Mouse (Mus musculus): ENCODE measurements around the gene Mcoln3. TPM values are rescaled to one million over a fixed set of nuclear protein-coding genes. Genes with fewer than 3 reads are reported as not detected.

The Mcoln3 gene
- polyA plus RNA-seq, 1 experiment from 2014 or later: 137 TPM

GRCm38 (mm10) chr3:146122807-146123463 lies 5.7 kb downstream of the Mcoln3 start:
- no peaks in the 10 kb centered on the region for H3K27me3 ChIP-seq (replicated peaks; ENCODE audit: control insufficient read depth, insufficient read depth, low read length)
- no peaks in the 10 kb centered on the region for H3K9me3 ChIP-seq (ENCODE audit: control insufficient read depth)
- no peak overlapping the region for H3K9ac ChIP-seq (ENCODE audit: low read depth, low read length)
- H3K4me3 ChIP-seq (ENCODE audit: low read depth, low read length): no peak overlapping the region
- H3K4me1 ChIP-seq (replicated peaks; ENCODE audit: control insufficient read depth, insufficient read depth, low read length): no peaks in the 10 kb centered on the region
- WGBS: 83% methylated on average over 8 of the region's 8 CpGs
- no peak for TF ChIP-seq CTCF (IDR thresholded peaks at IDR 0.05; ENCODE audit: low read depth)
- H3K27ac ChIP-seq (ENCODE audit: low read depth, low read length): no peak overlapping the region
- H3K36me3 ChIP-seq (ENCODE audit: control insufficient read depth, insufficient read depth): no peaks in the 10 kb centered on the region
- no peak for ATAC-seq
- no peak overlapping the region for H3K4me2 ChIP-seq (replicated peaks; ENCODE audit: low read depth)

GRCm38 (mm10) chr3:146123464-146123825 lies 6.2 kb downstream of the Mcoln3 start:
- Histone ChIP-seq H3K36me3 (ENCODE audit: control insufficient read depth, insufficient read depth) (no peaks in the 10 kb centered on the region), H3K9me3 (ENCODE audit: control insufficient read depth) (no peaks in the 10 kb centered on the region), H3K27ac (ENCODE audit: low read depth, low read length) (no peak overlapping the region), H3K9ac (ENCODE audit: low read depth, low read length) (no peak overlapping the region), H3K4me2 (replicated peaks; ENCODE audit: low read depth) (no peak overlapping the region), H3K27me3 (replicated peaks; ENCODE audit: control insufficient read depth, insufficient read depth, low read length) (no peaks in the 10 kb centered on the region), H3K4me1 (replicated peaks; ENCODE audit: control insufficient read depth, insufficient read depth, low read length) (no peaks in the 10 kb centered on the region), H3K4me3 (ENCODE audit: low read depth, low read length) (no peak overlapping the region)
- WGBS: 72% methylated on average over 9 of the region's 9 CpGs
- no peak for TF ChIP-seq CTCF (IDR thresholded peaks at IDR 0.05; ENCODE audit: low read depth)
- ATAC-seq: no peak

GRCm38 (mm10) chr3:146127205-146127604 lies 10.0 kb downstream of the Mcoln3 start:
- no peaks in the 10 kb centered on the region for H3K9me3 ChIP-seq (ENCODE audit: control insufficient read depth)
- H3K4me1 ChIP-seq (replicated peaks; ENCODE audit: control insufficient read depth, insufficient read depth, low read length): no peaks in the 10 kb centered on the region; the same call in 1 of the 2 replicates
- no peak overlapping the region for H3K27ac ChIP-seq (ENCODE audit: low read depth, low read length)
- no peaks in the 10 kb centered on the region for H3K27me3 ChIP-seq (replicated peaks; ENCODE audit: control insufficient read depth, insufficient read depth, low read length)
- H3K9ac ChIP-seq (ENCODE audit: low read depth, low read length): no peak overlapping the region
- ATAC-seq: no peak
- WGBS: 70% methylated on average over 6 of the region's 6 CpGs
- no peak for TF ChIP-seq CTCF (IDR thresholded peaks at IDR 0.05; ENCODE audit: low read depth)
- H3K4me3 ChIP-seq (ENCODE audit: low read depth, low read length): no peak overlapping the region
- no peaks in the 10 kb centered on the region for H3K36me3 ChIP-seq (ENCODE audit: control insufficient read depth, insufficient read depth)
- H3K4me2 ChIP-seq (replicated peaks; ENCODE audit: low read depth): no peak overlapping the region

- H3K9me3 ChIP-seq (ENCODE audit: control insufficient read depth): no peaks in the 10 kb centered on the region
- peaks cover 7% of the 10 kb centered on the region; the same call in 1 of the 2 replicates for H3K36me3 ChIP-seq (ENCODE audit: control insufficient read depth, insufficient read depth)
- no peak overlapping the region for H3K4me2 ChIP-seq (replicated peaks; ENCODE audit: low read depth)
- H3K27me3 ChIP-seq (replicated peaks; ENCODE audit: control insufficient read depth, insufficient read depth, low read length): no peaks in the 10 kb centered on the region
- no peak overlapping the region for H3K27ac ChIP-seq (ENCODE audit: low read depth, low read length)
- peak; percentile 48 for ATAC-seq
- H3K9ac ChIP-seq (ENCODE audit: low read depth, low read length): no peak overlapping the region
- no peak overlapping the region for H3K4me3 ChIP-seq (ENCODE audit: low read depth, low read length)
- 49% methylated on average over 9 of the region's 9 CpGs for WGBS
- peaks cover 2% of the 10 kb centered on the region; the same call in 1 of the 2 replicates for H3K4me1 ChIP-seq (replicated peaks; ENCODE audit: control insufficient read depth, insufficient read depth, low read length)
- peak; percentile 20; the same call in 1 of the 2 replicates for TF ChIP-seq CTCF (IDR thresholded peaks at IDR 0.05; ENCODE audit: low read depth)
Observed at GRCm38 (mm10) chr3:146134834-146135233, 17.6 kb downstream of the Mcoln3 start.

GRCm38 (mm10) chr3:146135417-146135816 lies 18.2 kb downstream of the Mcoln3 start:
- H3K27me3 ChIP-seq (replicated peaks; ENCODE audit: control insufficient read depth, insufficient read depth, low read length): no peaks in the 10 kb centered on the region
- H3K27ac ChIP-seq (ENCODE audit: low read depth, low read length): no peak overlapping the region
- no peak for ATAC-seq
- no peak overlapping the region for H3K9ac ChIP-seq (ENCODE audit: low read depth, low read length)
- peaks cover 2% of the 10 kb centered on the region; the same call in 1 of the 2 replicates for H3K4me1 ChIP-seq (replicated peaks; ENCODE audit: control insufficient read depth, insufficient read depth, low read length)
- H3K4me2 ChIP-seq (replicated peaks; ENCODE audit: low read depth): no peak overlapping the region
- WGBS: 69% methylated on average over 2 of the region's 2 CpGs
- H3K4me3 ChIP-seq (ENCODE audit: low read depth, low read length): no peak overlapping the region
- no peak for TF ChIP-seq CTCF (IDR thresholded peaks at IDR 0.05; ENCODE audit: low read depth)
- no peaks in the 10 kb centered on the region for H3K9me3 ChIP-seq (ENCODE audit: control insufficient read depth)
- peaks cover 7% of the 10 kb centered on the region; the same call in 1 of the 2 replicates for H3K36me3 ChIP-seq (ENCODE audit: control insufficient read depth, insufficient read depth)

GRCm38 (mm10) chr3:146136422-146136821 lies 19.2 kb downstream of the Mcoln3 start:
- ATAC-seq: 0 out of 2 replicates have a peak, but pooled peaks have one; percentile 52
- WGBS: 39% methylated on average over 10 of the region's 10 CpGs
- TF ChIP-seq CTCF (IDR thresholded peaks at IDR 0.05; ENCODE audit: low read depth): peak; percentile 68

More at GRCm38 (mm10) chr3:146136422-146136821, 19.2 kb downstream of the Mcoln3 start:
- H3K4me2 ChIP-seq (replicated peaks; ENCODE audit: low read depth): no peak overlapping the region
- peaks cover 7% of the 10 kb centered on the region; the same call in 1 of the 2 replicates for H3K36me3 ChIP-seq (ENCODE audit: control insufficient read depth, insufficient read depth)
- no peak overlapping the region for H3K4me3 ChIP-seq (ENCODE audit: low read depth, low read length)
- no peak overlapping the region for H3K9ac ChIP-seq (ENCODE audit: low read depth, low read length)
- H3K4me1 ChIP-seq (replicated peaks; ENCODE audit: control insufficient read depth, insufficient read depth, low read length): 0 out of 2 replicates have a peak, but pooled peaks cover 2% of the 10 kb centered on the region
- H3K9me3 ChIP-seq (ENCODE audit: control insufficient read depth): no peaks in the 10 kb centered on the region
- no peaks in the 10 kb centered on the region for H3K27me3 ChIP-seq (replicated peaks; ENCODE audit: control insufficient read depth, insufficient read depth, low read length)
- no peak overlapping the region for H3K27ac ChIP-seq (ENCODE audit: low read depth, low read length)
